Mouse (Mus musculus): ENCODE measurements around the gene Srrd.

DNA sequence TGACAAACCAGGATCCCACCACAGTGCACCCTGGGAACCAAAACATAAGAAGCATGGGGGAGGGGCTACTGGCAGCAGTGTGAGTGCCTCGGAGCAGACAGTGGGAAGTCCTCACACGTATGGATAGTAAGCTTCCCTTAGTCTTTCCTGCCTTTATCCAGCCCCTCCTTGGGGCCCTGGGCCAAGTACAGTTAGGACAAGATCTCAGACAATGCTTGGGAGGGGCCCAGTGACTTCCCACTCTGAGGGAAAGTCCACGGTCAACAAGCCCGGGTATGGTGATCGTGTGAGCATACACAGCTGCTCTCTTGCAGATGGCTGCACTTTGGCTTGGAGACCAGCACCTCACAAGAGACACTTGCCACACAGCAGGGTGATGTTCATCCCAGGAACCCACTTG, 25.5 kb downstream of the Srrd start:
- TF ChIP-seq GATA2 (IDR thresholded peaks at IDR 0.05; ENCODE audit: borderline replicate concordance, low read depth, low read length) (no peak), GATA1 (IDR thresholded peaks at IDR 0.05; ENCODE audit: borderline replicate concordance, low read length) (no peak), CTCF (IDR thresholded peaks at IDR 0.05; ENCODE audit: low read depth, low read length) (no peak), TAL1 (conservative IDR thresholded peaks at IDR 0.05; ENCODE audit: low read depth, low read length) (no peak)
